Mouse (Mus musculus) left cerebral cortex, adult 9 months (tissue): Measurements from ENCODE around the gene Ppp1r1b.

Source experiments
- DNase-seq, 2 experiments: peaks; one replicate each; pipeline ENCODE4 v3.0.0; 2022; ENCODE audit warnings: low spot score in 2 of 2

Gene Ppp1r1b

DNA sequence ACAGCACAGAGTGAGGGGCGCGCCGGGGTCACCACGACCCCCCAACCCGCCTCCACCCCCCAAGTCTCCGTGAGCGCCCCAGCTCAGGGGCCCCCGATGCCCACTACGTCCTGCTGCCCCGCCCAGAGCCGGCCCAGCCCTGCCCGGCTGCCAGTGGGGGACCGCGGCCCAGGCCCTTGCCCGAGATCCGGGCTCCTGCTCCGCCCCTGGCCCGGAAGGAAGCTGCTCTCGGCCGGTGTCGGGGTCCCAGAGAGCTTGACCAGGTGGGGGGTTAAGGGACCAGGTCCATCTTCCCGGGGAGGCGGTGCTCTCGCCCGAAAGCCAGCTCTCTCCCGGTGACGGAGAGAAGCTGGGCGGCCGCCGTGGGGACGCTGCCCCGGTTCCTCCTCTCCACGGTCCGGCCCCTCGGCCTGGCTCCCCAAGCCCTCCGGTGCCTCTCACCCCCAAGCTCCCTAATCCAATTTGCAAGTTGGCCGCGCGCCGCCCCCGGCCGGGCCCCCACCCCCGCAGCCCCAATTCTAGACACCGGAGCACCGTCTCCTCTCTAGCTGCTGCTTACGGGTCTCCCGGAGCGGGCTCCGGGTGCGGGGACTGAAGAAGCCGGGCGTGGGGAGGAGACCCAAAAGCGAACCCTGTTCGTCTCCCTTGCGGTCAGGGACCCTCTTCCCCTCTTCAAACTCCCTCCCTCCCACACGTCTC, 19.7 kb upstream of the Ppp1r1b start:
- no peak for DNase-seq

DNA sequence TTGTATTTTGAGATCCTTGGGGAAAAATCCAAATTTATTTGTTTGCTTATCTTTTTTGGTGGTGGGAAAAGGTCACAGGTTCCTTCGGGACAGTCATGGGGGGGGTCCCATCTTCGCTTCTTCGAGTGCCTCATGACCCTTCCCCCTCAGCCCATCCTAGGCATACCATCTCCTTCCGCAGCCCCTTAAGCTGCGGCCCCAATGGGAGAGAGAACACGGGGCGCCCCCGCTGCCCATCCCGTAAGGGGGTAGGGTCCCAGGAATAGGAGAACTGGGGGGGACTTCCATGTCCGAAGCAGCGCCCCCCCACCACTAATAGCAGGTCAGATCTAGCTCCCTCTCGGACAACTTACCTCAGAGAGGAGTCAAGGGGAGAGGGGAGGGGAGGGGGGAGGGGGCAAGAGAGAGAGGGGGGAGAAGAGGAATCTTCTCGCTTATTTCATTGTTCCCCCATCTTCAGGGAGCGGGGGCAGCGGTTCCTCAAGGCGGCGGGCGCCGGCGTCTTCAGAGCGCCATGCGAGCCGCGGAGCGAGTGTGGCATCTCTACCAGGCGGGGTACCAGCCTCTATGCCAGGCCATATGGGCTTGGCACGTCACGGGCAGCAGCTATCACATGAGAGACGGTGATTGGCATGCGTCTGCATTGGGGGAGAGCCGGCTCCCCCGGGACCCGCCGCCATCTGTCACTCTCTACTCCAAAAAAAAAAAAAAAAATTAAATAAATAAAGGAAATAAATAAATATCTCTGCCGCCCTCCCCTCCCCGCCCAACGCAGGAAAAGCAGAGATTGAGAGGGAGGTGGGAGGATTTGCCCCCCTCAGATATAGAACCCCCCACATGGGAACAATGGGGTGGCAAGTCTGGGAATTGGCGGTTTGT, 18.9 kb upstream of the Ppp1r1b start, which contains the start of gene Neurod2:
TSS of gene Neurod2 (minus strand) at position 568 of the 879 bp plus-strand sequence.
- peak in 1 of 2 experiments; percentile 77 for DNase-seq

- DNase-seq, result peak in 1 of 2 experiments; percentile 34
Measured at GRCm38 (mm10) chr11:98329960-98330744, 18.1 kb upstream of the Ppp1r1b start.

GRCm38 (mm10) chr11:98330745-98331204, 17.4 kb upstream of the Ppp1r1b start:
- no peak for DNase-seq

DNA sequence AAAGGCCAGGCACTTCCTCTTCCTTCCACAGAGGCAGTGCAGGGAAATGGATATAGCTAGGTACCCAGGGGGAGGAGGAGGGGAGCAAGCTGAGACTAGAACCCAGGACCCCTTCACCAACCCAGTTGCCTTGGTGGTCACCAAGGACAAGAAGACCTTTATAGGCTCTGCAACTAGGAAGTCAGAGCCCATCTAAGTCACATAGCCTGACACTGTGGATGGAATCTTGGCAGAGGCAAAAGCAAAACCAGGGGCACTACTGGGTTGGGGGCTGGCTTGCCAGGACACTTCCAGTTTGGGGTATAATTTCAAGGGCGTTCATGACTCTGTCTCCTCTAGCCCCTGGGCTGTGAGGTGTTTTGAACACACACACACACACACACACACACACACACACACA, 16.8 kb upstream of the Ppp1r1b start:
- no peak for DNase-seq

DNA sequence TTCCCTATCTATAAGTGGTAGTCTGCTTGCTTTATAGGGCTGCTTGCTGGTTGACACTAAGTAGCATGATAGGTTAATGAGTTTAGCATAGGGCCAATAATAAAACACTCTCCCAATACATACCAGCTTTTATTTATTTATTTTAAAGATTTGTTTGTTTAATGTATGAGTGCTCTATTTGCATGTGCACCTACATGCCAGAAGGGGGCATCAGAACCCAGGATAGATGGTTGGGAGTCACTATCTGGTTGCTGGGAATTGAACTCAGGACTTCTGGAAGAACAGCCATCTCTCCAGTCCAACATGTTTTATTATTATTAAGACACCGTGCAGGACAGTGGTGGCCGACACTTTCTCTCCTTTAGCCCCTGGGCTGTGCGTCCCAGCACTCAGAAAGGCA, 16.0 kb upstream of the Ppp1r1b start:
- DNase-seq, result no peak

GRCm38 (mm10) chr11:98332841-98333240, 15.4 kb upstream of the Ppp1r1b start:
- DNase-seq, result no peak

DNA sequence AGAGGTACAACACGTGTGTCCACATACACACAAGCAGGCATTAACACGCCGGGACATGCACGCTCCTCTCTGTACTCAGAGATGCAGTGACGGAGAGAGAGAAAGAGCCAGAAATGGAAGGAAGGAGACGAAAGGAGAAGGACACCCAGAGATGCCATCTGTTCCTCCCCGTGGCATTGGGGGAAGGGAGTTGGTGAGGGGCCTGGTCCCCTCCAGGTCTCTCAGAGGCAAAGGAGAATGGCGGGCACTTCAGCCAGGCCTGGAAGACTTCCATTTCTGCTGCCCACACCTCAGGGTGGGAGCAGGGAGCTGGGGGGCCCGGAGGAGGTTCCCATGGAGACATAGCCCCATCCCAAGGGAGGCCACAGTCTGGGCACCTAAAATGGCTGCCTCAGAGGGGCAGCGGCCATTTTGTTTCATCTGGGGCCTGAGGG, 14.9 kb upstream of the Ppp1r1b start:
- no peak for DNase-seq

- DNase-seq, result no peak
Measured at GRCm38 (mm10) chr11:98333981-98334741, 14.0 kb upstream of the Ppp1r1b start.

- DNase-seq, result no peak
Measured at GRCm38 (mm10) chr11:98335250-98335649, 13.0 kb upstream of the Ppp1r1b start.

DNA sequence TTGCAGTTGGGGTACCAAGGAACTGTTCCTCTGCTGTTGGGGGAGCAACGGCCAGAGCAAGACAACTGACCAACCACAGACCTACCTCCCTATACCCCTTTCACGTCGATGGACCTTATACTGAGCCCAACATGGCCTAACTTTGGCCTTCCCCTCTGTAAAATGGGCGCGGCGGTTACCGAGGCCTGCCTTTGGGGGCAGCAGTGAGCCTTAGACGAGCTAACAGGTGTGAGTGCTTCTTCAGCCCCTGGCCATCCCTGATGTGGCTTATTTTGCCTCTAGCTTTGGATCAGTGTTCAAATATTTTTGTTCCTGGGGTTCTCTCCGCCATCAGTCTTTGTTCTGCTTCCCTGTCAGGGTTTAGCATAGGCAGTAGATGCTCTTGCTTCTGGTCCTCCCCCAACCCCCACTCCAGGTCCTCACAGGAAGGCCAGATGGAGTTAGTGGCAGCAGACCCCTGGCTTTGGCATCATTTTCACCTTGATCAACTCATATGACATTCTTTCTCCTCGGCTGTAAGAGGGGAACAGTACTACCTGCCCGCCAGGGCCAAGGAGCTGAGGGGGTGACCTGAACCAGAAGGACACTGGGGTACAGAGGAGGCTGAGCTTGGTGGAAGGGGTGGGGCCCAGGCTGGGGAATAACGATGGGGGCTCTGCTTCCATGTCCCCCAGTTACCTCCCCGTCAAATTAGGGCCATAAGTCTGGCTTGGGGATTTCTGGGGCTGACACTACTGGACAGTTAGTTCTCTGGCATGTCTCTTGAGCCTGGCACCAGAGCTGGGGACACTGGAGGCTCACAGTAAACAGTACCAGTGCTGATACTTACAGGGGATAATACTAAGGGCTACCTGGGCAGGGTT, 11.7 kb upstream of the Ppp1r1b start:
- DNase-seq, result no peak

GRCm38 (mm10) chr11:98338507-98338961, 9.7 kb upstream of the Ppp1r1b start:
- peak in 1 of 2 experiments; percentile 85 for DNase-seq

GRCm38 (mm10) chr11:98339071-98339501, 9.1 kb upstream of the Ppp1r1b start:
- DNase-seq, result no peak

- DNase-seq, result no peak
Measured at GRCm38 (mm10) chr11:98339679-98340287, 8.4 kb upstream of the Ppp1r1b start.

- DNase-seq, result no peak
Measured at GRCm38 (mm10) chr11:98340597-98340996, 7.6 kb upstream of the Ppp1r1b start.

DNA sequence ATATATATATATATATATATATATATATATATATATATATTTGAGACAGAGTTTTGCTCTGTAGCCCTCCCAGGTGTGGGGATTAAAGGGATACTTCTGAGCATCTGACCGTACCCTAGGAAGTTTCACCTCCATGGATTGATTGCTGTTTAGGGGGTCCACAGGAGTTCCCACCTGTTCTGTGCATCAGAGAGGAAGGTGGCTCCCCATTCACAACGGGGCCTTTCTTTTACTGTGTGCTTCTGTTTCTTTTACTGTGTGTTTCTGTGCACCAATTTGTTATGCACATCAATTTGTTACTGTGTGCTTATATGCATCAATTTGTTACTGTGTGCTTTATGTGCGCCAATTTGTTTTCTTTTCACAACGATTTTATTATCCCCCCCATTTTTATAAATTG, 7.0 kb upstream of the Ppp1r1b start:
- DNase-seq, result no peak

DNA sequence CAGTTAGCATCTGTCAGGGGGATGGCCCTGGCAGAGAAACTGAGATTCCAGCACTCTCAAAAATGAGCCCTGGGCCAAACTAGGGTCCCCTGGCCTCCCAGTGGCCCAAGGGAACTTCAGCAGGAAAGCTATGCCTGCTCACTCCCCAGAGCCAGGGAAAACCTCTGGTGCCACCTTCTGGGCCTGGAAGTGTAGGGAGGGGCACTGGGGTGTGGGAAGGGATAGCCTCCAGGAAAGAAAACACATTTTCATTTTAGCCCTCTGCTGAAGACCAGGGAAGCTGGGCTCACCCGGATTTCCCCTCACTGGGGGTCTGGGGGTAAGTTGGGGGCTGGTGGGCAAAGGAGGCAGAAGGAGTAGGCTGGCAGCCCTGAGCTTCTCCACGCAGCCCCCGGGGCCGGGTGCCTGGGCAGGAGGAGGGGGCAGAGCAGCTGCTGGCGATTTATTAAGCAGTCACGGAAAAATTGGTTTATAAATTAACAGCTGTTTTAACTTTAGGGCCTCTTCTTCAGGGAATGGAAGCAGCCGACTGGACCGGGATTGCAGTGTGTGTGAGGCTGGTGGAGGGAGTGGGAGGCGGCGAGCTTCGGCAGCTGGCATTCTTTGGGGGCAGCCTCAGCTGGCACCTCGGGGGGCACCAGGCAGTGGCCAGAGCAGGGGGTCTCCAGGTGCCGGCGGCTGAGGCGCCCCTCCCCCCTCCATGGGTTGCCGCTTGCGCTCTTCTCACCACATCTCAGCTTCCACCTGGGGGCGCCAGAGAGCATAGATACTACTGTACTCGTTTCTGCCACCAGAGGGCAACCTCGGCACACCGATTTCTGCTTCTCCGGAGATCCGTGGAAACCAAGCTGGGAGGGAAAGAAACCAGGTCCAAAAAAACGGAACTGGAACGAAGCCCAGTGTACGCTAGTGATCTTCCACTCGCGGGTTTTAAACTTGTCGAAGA, 5.9 kb upstream of the Ppp1r1b start:
- DNase-seq, result peak; percentile 78 to 99

- peak in 1 of 2 experiments; percentile 89 for DNase-seq
Measured at GRCm38 (mm10) chr11:98345253-98345652, 3.0 kb upstream of the Ppp1r1b start.
